Mouse (Mus musculus) erythroblast, embryonic 14.5 days (primary cell): ENCODE data around the gene Arf6.

ENCODE experiments used
- GATA1 ChIP-seq: IDR thresholded peaks from 2 replicates; pipeline ENCODE4 v1.6.1; 2012; ENCODE audit warnings: low read length, inconsistent platforms, mixed read lengths
- TAL1 ChIP-seq: IDR thresholded peaks from 3 replicates; pipeline ENCODE4 v1.6.1; 2012; ENCODE audit warnings: low read length, inconsistent platforms, mixed read lengths

GRCm38 (mm10) chr12:69371854-69372671, at the start of gene Arf6, which contains the start of gene Gm9887:
- no peak for TF ChIP-seq TAL1
- TF ChIP-seq GATA1 = no peak
